Mouse (Mus musculus): ENCODE measurements around the gene Arhgap23. TPM values are rescaled to one million over a fixed set of nuclear protein-coding genes. Genes with fewer than 3 reads are reported as not detected.

Gene Arhgap23
- polyA plus RNA-seq, 1 experiment from 2014 or later, result 2.8 TPM

DNA sequence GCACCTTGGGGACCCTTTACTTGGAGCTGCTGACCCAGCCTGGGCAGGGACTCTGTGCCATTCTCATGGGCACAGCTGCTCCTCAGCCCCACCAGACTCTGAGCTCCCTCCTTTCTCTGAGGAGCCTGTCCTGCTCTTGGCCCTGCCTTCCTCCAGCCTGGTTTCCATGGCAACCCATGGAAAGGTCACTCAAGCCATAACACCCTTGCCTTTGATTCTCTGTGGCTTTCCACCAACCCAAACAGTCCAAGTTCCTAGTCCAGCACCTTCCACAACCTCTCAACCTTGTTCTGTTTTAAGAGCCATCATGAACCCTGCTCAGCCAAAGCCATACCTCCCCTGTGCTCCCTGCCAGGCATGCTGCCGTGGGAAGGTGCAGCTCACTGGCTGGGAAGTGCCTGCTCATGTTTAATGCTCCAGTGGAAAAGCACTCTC is 108.5 kb downstream of the Arhgap23 start:
- ATAC-seq (ENCODE audit: low FRiP score), result peak; percentile 73; the same call in 1 of the 2 replicates
- peak overlapping the region; percentile 68 for H3K27ac ChIP-seq (ENCODE audit: low read depth, low read length)
- H3K4me3 ChIP-seq (ENCODE audit: low read depth, low read length), result no peak overlapping the region
- peak overlapping the region; percentile 13; the same call in 1 of the 2 replicates for H3K4me2 ChIP-seq
- peak overlapping the region; percentile 27 for H3K9ac ChIP-seq (ENCODE audit: low read length)
- peaks cover 16% of the 10 kb centered on the region for H3K4me1 ChIP-seq (ENCODE audit: control insufficient read depth, insufficient read depth, low read length)
- no peaks in the 10 kb centered on the region; the same call in 1 of the 2 replicates for H3K27me3 ChIP-seq (ENCODE audit: control insufficient read depth, insufficient read depth, low read length)
- WGBS, result 3% methylated on average over 1 of the region's 1 CpGs
- no peaks in the 10 kb centered on the region for H3K9me3 ChIP-seq (ENCODE audit: control insufficient read depth, low read length)
- DNase-seq (ENCODE audit: low spot score, missing footprints), result peak; percentile 92
- no peaks in the 10 kb centered on the region for H3K36me3 ChIP-seq (ENCODE audit: control insufficient read depth, insufficient read depth, low read length)

DNA sequence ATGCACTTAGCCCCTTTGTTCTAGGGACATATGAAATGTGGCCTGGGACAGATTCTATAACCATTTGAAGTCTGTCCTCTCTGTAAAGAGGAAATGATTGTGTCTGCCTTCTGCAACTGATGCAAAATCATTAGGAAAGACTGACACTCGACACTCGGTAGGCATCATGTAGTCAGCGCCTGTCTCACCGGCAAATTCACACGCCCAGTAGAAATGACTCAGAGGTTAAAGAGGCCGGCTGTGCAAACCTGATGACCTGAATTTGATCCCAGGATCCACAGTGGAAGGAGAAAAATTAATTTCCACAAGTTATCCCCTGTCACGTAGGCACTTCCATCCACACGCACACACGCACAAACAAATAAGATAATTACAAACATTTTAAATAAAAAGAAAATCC is 109.0 kb downstream of the Arhgap23 start:
- Histone ChIP-seq H3K27ac (ENCODE audit: low read depth, low read length) (peak overlapping the region; percentile 68), H3K36me3 (ENCODE audit: control insufficient read depth, insufficient read depth, low read length) (no peaks in the 10 kb centered on the region), H3K4me1 (ENCODE audit: control insufficient read depth, insufficient read depth, low read length) (peaks cover 16% of the 10 kb centered on the region), H3K4me3 (ENCODE audit: low read depth, low read length) (no peak overlapping the region), H3K9ac (ENCODE audit: low read length) (peak overlapping the region; percentile 11; the same call in 1 of the 2 replicates), H3K27me3 (ENCODE audit: control insufficient read depth, insufficient read depth, low read length) (no peaks in the 10 kb centered on the region; the same call in 1 of the 2 replicates), H3K4me2 (no peak overlapping the region), H3K9me3 (ENCODE audit: control insufficient read depth, low read length) (no peaks in the 10 kb centered on the region)
- ATAC-seq (ENCODE audit: low FRiP score), result no peak
- no peak for DNase-seq (ENCODE audit: low spot score, missing footprints)
- 64% methylated on average over 9 of the region's 9 CpGs for WGBS

GRCm38 (mm10) chr11:97525313-97525712 is 110.0 kb downstream of the Arhgap23 start:
- Histone ChIP-seq H3K4me2 (no peak overlapping the region), H3K4me3 (ENCODE audit: low read depth, low read length) (no peak overlapping the region), H3K27me3 (ENCODE audit: control insufficient read depth, insufficient read depth, low read length) (no peaks in the 10 kb centered on the region; the same call in 1 of the 2 replicates), H3K9ac (ENCODE audit: low read length) (no peak overlapping the region), H3K36me3 (ENCODE audit: control insufficient read depth, insufficient read depth, low read length) (no peaks in the 10 kb centered on the region), H3K9me3 (ENCODE audit: control insufficient read depth, low read length) (no peaks in the 10 kb centered on the region), H3K4me1 (ENCODE audit: control insufficient read depth, insufficient read depth, low read length) (peaks cover 16% of the 10 kb centered on the region), H3K27ac (ENCODE audit: low read depth, low read length) (no peak overlapping the region)
- no peak for DNase-seq (ENCODE audit: low spot score, missing footprints)
- no peak for ATAC-seq (ENCODE audit: low FRiP score)
- 93% methylated on average over 6 of the region's 6 CpGs for WGBS

DNA sequence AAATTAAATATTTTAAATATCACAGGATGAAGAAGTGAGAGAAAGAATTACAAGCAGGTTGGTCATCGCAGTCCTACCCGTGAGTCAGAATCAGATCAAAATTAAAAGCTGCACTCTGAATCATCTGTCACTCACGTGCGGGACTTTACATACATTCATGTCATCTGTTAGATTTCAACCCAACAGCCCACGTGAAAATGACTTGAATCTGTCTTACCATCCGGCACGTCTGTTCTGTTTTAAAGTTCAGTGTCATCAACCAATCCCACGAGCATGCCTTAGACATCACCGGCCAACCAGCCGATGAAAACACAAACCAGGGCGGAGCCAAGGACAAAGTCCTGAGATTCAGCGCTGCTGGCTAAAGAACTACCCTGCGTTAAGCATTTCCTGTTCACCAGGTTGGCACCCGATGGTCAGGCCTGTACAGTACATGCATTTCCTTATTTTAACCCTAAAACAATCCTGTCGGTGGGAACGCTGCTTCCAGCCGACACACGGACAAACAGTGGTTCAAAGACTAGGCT is 113.0 kb downstream of the Arhgap23 start:
- H3K4me2 ChIP-seq, result no peak overlapping the region
- peaks cover 16% of the 10 kb centered on the region for H3K27me3 ChIP-seq (ENCODE audit: control insufficient read depth, insufficient read depth, low read length)
- no peak for ATAC-seq (ENCODE audit: low FRiP score)
- H3K36me3 ChIP-seq (ENCODE audit: control insufficient read depth, insufficient read depth, low read length), result no peaks in the 10 kb centered on the region
- no peak overlapping the region for H3K9ac ChIP-seq (ENCODE audit: low read length)
- DNase-seq (ENCODE audit: low spot score, missing footprints), result no peak
- no peaks in the 10 kb centered on the region for H3K9me3 ChIP-seq (ENCODE audit: control insufficient read depth, low read length)
- WGBS, result 81% methylated on average over 18 of the region's 18 CpGs
- H3K4me1 ChIP-seq (ENCODE audit: control insufficient read depth, insufficient read depth, low read length), result peaks cover 25% of the 10 kb centered on the region
- no peak overlapping the region for H3K4me3 ChIP-seq (ENCODE audit: low read depth, low read length)
- no peak overlapping the region for H3K27ac ChIP-seq (ENCODE audit: low read depth, low read length)

GRCm38 (mm10) chr11:97530069-97530468 is 114.7 kb downstream of the Arhgap23 start:
- Histone ChIP-seq H3K27ac (ENCODE audit: low read depth, low read length) (no peak overlapping the region), H3K36me3 (ENCODE audit: control insufficient read depth, insufficient read depth, low read length) (no peaks in the 10 kb centered on the region), H3K9ac (ENCODE audit: low read length) (no peak overlapping the region), H3K4me3 (ENCODE audit: low read depth, low read length) (no peak overlapping the region), H3K9me3 (ENCODE audit: control insufficient read depth, low read length) (no peaks in the 10 kb centered on the region), H3K4me2 (no peak overlapping the region), H3K4me1 (ENCODE audit: control insufficient read depth, insufficient read depth, low read length) (peaks cover 23% of the 10 kb centered on the region), H3K27me3 (ENCODE audit: control insufficient read depth, insufficient read depth, low read length) (peaks cover 33% of the 10 kb centered on the region)
- DNase-seq (ENCODE audit: low spot score, missing footprints), result no peak
- WGBS, result 89% methylated on average over 6 of the region's 6 CpGs
- no peak for ATAC-seq (ENCODE audit: low FRiP score)

DNA sequence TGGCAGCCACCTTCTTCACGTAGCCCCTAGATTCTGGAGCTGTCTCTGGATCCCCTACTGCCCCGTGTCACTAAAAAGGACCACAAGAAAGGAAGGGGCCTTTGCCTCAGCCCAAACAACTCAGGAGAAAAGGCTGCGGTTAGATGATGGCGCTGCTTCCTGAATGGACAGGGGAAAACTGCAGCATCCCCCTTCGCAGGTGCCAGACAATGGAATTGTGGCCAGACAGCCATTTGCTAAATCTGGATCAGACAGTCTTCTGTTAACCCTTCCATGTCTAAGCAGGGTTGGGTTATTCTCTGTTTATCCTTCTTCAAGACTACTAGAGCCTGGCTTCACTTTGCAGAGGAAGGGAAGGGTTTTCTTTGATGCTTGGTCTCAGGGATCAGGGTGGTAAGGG is 115.6 kb downstream of the Arhgap23 start:
- Histone ChIP-seq H3K27me3 (ENCODE audit: control insufficient read depth, insufficient read depth, low read length) (peaks cover 42% of the 10 kb centered on the region), H3K9ac (ENCODE audit: low read length) (no peak overlapping the region), H3K27ac (ENCODE audit: low read depth, low read length) (no peak overlapping the region), H3K36me3 (ENCODE audit: control insufficient read depth, insufficient read depth, low read length) (no peaks in the 10 kb centered on the region), H3K4me3 (ENCODE audit: low read depth, low read length) (no peak overlapping the region), H3K9me3 (ENCODE audit: control insufficient read depth, low read length) (no peaks in the 10 kb centered on the region), H3K4me1 (ENCODE audit: control insufficient read depth, insufficient read depth, low read length) (peaks cover 24% of the 10 kb centered on the region), H3K4me2 (no peak overlapping the region)
- DNase-seq (ENCODE audit: low spot score, missing footprints) (no peak), ATAC-seq (ENCODE audit: low FRiP score) (no peak)
- WGBS, result 56% methylated on average over 5 of the region's 5 CpGs

GRCm38 (mm10) chr11:97531381-97532260 is 116.3 kb downstream of the Arhgap23 start:
- ATAC-seq (ENCODE audit: low FRiP score), result peak; percentile 70
- WGBS, result 8% methylated on average over 46 of the region's 46 CpGs
- H3K36me3 ChIP-seq (ENCODE audit: control insufficient read depth, insufficient read depth, low read length), result no peaks in the 10 kb centered on the region
- peak overlapping the region; percentile 86 for H3K4me2 ChIP-seq
- H3K4me3 ChIP-seq (ENCODE audit: low read depth, low read length), result peak overlapping the region; percentile 37
- peak overlapping the region; percentile 53 for H3K9ac ChIP-seq (ENCODE audit: low read length)
- no peak overlapping the region for H3K27ac ChIP-seq (ENCODE audit: low read depth, low read length)
- peaks cover 49% of the 10 kb centered on the region for H3K27me3 ChIP-seq (ENCODE audit: control insufficient read depth, insufficient read depth, low read length)
- H3K9me3 ChIP-seq (ENCODE audit: control insufficient read depth, low read length), result no peaks in the 10 kb centered on the region
- DNase-seq (ENCODE audit: low spot score, missing footprints), result peak; percentile 97
- H3K4me1 ChIP-seq (ENCODE audit: control insufficient read depth, insufficient read depth, low read length), result peaks cover 28% of the 10 kb centered on the region

- H3K9ac ChIP-seq (ENCODE audit: low read length), result no peak overlapping the region
- ATAC-seq (ENCODE audit: low FRiP score) (no peak), DNase-seq (ENCODE audit: low spot score, missing footprints) (no peak)
- no peaks in the 10 kb centered on the region for H3K36me3 ChIP-seq (ENCODE audit: control insufficient read depth, insufficient read depth, low read length)
- peaks cover 34% of the 10 kb centered on the region for H3K4me1 ChIP-seq (ENCODE audit: control insufficient read depth, insufficient read depth, low read length)
- peak overlapping the region; percentile 86; the same call in 1 of the 2 replicates for H3K4me2 ChIP-seq
- no peak overlapping the region for H3K27ac ChIP-seq (ENCODE audit: low read depth, low read length)
- no peak overlapping the region for H3K4me3 ChIP-seq (ENCODE audit: low read depth, low read length)
- no peaks in the 10 kb centered on the region for H3K9me3 ChIP-seq (ENCODE audit: control insufficient read depth, low read length)
- peaks cover 56% of the 10 kb centered on the region for H3K27me3 ChIP-seq (ENCODE audit: control insufficient read depth, insufficient read depth, low read length)
- WGBS, result 24% methylated on average over 8 of the region's 8 CpGs
Measured at GRCm38 (mm10) chr11:97532354-97532753, 117.0 kb downstream of the Arhgap23 start.

All from midbrain, embryonic 11.5 days (tissue).